Mouse (Mus musculus) liver, embryonic 14.5 days (tissue): ENCODE data around the gene Cers2.

ENCODE experiments used
- CTCF ChIP-seq: IDR thresholded peaks from 2 replicates; pipeline ENCODE4 v1.5.1; 2016; ENCODE audit warnings: antibody characterized with exemption, low read depth, control low read depth
- EP300 ChIP-seq: IDR thresholded peaks from 2 replicates; pipeline ENCODE4 v1.6.1; 2016; ENCODE audit warnings: antibody characterized with exemption, low read depth

GRCm38 (mm10) chr3:95270766-95271364 is 43.7 kb upstream of the Cers2 start:
- no peak for TF ChIP-seq CTCF
- TF ChIP-seq EP300: no peak
